Mouse (Mus musculus): ENCODE measurements around the gene Ier5.

- TF ChIP-seq CTCF (IDR thresholded peaks at IDR 0.05; ENCODE audit: low read depth, low read length), result no peak
- TF ChIP-seq TAL1 (conservative IDR thresholded peaks at IDR 0.05; ENCODE audit: low read depth, low read length), result no peak
- no peak for TF ChIP-seq GATA1 (IDR thresholded peaks at IDR 0.05; ENCODE audit: borderline replicate concordance, low read length)
- TF ChIP-seq GATA2 (IDR thresholded peaks at IDR 0.05; ENCODE audit: borderline replicate concordance, low read depth, low read length), result no peak
- TF ChIP-seq POLR2AphosphoS5 (IDR thresholded peaks at IDR 0.05; ENCODE audit: insufficient replicate concordance, low read depth, low read length), result no peak
Observed at GRCm38 (mm10) chr1:155071287-155071876, 28.1 kb downstream of the Ier5 start.
